Mouse (Mus musculus) adrenal gland, postnatal 4 days (tissue): ENCODE measurements around the gene Fbxo11. TPM values are rescaled to one million over a fixed set of nuclear protein-coding genes. Genes with fewer than 3 reads are reported as not detected.
A peak's percentile ranks its signal among the peaks of the same experiment; 100 is the strongest.
"Not testable (repeated sequence)": the region's sequence is repeated elsewhere in the genome, so short reads cannot be mapped to it uniquely, and the experiment has no call there.

Experiments
- DNase-seq, 2 experiments: peaks; one replicate each; pipeline ENCODE4 v3.0.0; 2021 to 2022; ENCODE audit warnings: low spot score in 2 of 2, mixed read lengths in 2 of 2
- total RNA-seq, 2 experiments: library from RNA; stranded (reverse); gene quantifications; 2 replicates each; pipeline ENCODE4 v1.2.3; 2021

Fbxo11 gene
- total RNA-seq, 2 experiments from 2014 or later: 74.0 to 76.3 TPM

GRCm38 (mm10) chr17:87971696-87972591, 93.1 kb downstream of the Fbxo11 start:
- not testable (repeated sequence) for DNase-seq

DNA sequence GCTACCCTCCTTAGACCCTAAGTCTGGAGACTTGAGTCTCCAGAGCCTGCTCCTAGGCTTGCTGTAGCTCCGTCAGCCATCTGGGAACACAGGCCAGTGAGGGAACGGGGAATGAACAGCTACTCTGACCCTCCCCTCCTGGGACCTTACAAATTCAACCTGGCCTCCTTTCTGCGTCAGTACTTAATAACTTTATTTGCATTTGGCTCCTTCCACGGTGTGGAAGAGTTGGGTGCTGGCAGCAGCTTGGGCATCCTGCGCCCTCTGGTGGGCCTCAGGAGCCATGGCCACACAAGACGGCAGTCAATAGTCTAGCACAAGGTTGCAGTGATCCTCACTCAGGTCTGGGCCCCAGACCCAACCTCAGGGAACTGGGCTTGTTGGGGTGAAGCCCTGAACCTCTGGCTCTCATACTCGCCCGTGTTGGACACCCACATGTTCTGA, 96.6 kb downstream of the Fbxo11 start:
- not testable (repeated sequence) for DNase-seq

DNA sequence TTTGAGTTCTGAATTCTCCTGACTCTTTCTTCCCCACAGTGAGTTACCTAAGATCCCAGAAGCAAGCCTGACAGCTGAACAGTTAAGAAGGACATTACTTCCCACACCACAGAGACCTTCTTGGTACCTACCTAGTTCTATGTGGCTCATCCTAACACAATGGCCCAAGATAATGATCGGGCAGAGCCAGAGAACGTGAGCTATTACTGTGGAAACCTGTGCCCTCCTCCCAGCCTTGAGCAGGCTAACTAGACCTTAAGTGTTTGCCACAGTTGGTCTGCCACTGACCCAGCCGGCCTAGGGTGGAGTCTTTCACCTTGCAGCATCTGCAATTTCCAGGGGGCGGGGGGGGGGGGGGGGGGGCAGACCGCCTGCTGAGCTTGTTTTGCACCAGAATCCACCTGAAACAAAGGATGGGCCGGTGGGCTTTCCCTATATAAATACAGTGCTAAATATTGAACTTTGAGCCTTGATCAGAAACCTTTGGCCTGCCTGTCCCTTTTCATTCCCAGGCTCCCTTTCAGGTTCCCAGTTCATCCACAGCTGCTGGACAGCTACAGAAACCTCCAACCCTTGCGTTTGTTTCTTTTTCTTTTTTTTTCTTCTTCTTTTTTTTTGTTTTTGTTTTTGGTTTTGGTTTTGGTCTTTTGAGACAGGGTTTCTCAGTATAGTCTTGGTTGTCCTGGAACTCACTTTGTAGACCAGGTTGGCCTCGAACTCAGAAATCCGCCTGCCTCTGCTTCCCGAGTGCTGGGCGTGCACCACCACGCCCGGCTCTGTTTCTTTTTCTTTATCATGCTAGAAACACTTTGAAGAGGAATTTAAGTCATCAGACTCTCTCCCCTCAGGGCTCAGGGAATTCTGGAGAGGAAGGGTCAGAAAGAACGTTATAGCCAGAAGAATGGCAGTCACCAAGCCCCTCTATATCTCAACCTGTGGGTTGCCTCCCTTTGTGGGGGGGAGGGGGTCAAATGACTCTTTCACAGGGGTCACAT, 101.7 kb downstream of the Fbxo11 start:
- DNase-seq: no peak

GRCm38 (mm10) chr17:87959931-87960330, 105.2 kb downstream of the Fbxo11 start:
- DNase-seq: not testable (repeated sequence)

DNA sequence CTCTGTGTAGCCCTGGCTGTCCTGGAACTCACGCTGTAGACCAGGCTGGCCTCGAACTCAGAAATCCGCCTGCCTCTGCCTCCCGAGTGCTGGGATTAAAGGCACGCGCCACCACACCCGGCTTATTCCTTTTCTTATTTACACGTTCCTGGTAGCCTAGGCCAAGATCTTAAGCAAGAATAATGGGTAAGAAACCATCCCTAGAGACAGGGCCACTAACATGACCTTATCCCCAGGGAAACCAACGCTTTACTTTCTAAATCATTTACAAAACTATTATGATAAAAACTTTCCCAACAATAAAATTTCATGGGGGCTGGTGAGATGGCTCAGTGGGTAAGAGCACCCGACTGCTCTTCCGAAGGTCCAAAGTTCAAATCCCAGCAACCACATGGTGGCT, 105.7 kb downstream of the Fbxo11 start:
- not testable (repeated sequence) for DNase-seq

DNA sequence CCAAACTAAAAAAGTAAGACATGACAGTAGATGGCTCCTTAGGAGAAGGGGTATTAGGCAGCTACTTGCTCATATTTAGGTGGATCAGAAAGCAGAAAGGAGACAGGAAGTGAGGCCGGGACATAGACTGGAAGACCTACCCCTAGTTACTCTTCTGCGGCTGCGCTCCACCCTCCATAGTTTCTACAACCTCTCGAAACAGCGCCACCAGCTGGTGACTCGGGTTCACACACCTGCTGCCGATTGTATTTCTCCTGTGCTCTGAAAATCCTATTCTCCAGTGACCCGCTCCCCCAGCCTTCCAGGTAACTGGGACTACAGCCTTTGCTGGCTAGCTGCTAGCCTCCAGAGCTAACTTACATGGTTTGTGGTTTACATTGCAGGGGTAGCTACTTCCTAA, 106.8 kb downstream of the Fbxo11 start:
- DNase-seq: no peak

GRCm38 (mm10) chr17:87957096-87957840, 107.8 kb downstream of the Fbxo11 start:
- DNase-seq: no peak

GRCm38 (mm10) chr17:87954618-87955124, 110.4 kb downstream of the Fbxo11 start:
- not testable (repeated sequence) for DNase-seq

GRCm38 (mm10) chr17:87948965-87949584, 116.0 kb downstream of the Fbxo11 start:
- peak; percentile 51 to 57 for DNase-seq

Other genes with a start within 250 kb of the Fbxo11 start
- not detected for gene Rpl36-ps4, start 144.3 kb downstream of the Fbxo11 start, total RNA-seq
- 10 to 100 TPM; 26.4 to 30.1 TPM for gene Msh6, start 90.2 kb downstream of the Fbxo11 start, total RNA-seq